ENCODE assay signal across 32 mouse cellular contexts in the genomic region with DNA sequence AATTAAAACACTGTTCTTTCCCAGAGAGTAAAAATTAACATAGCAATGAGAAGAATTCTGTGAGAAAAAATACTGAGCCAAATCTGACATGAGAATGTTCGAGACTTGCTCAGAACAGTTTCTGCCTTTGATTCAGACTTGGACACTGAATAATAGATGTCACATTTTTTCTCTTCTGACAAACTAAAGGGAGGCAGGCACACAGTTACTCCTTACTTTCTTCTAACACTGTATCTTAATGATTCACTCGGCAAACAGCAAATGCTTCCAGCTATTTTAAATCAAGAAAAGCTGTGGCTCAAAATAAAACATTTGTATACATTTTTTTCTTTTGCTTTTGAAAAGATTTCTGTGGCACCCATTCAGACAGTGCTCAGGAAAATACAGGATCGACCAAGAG. TPM values are rescaled to one million over a fixed set of nuclear protein-coding genes. Genes with fewer than 3 reads are reported as not detected.
DNase-seq lines count a peak whose midpoint lies in the region; ATAC-seq lines count a peak whose summit lies in the region.
"Had no signal": no experiment of that assay in that cellular context is flagged by ENCODE, and none has a peak within 500 bp of the region (broad histone marks: within the 10 kb centered on the region; RNA-seq: fewer than 3 reads in every experiment).

No protein-coding gene starts in this region.

- no peak overlapping the region for H3K27ac ChIP-seq in kidney, embryonic 14.5 days (ENCODE audit: low read depth, low read length)
- H3K27ac ChIP-seq: embryonic facial prominence, embryonic 12.5 days; embryonic facial prominence, embryonic 15.5 days; forebrain, embryonic 13.5 days; heart, adult 2 months; heart, embryonic 10.5 days; heart, embryonic 13.5 days; hindbrain, embryonic 12.5 days; hindbrain, embryonic 15.5 days had no signal

- 46% methylated on average over 3 of the region's 3 CpGs for WGBS in kidney, embryonic 14.5 days

- H3K9me3 ChIP-seq in kidney, embryonic 14.5 days (ENCODE audit: control insufficient read depth, low read length), result no peaks in the 10 kb centered on the region
- H3K9me3 ChIP-seq: embryonic facial prominence, embryonic 12.5 days; embryonic facial prominence, embryonic 15.5 days; forebrain, embryonic 13.5 days; G1E; heart, embryonic 10.5 days; heart, embryonic 13.5 days; hindbrain, embryonic 12.5 days; hindbrain, embryonic 15.5 days had no signal

- H3K9ac ChIP-seq in kidney, embryonic 14.5 days (ENCODE audit: low read depth, low read length), result no peak overlapping the region
- H3K9ac ChIP-seq: embryonic facial prominence, embryonic 12.5 days; embryonic facial prominence, embryonic 15.5 days; forebrain, embryonic 13.5 days; heart, embryonic 13.5 days; hindbrain, embryonic 12.5 days; hindbrain, embryonic 15.5 days had no signal

- ATAC-seq in frontal cortex, adult (ENCODE audit: low TSS enrichment), result peak; percentile 95
- no peak for ATAC-seq in kidney, embryonic 14.5 days (ENCODE audit: low FRiP score, low TSS enrichment)
- ATAC-seq: forebrain, embryonic 13.5 days; forebrain, embryonic 16.5 days had no signal

- no peak overlapping the region for H3K4me3 ChIP-seq in kidney, embryonic 14.5 days (ENCODE audit: low read length)
- H3K4me3 ChIP-seq: embryonic facial prominence, embryonic 12.5 days; embryonic facial prominence, embryonic 15.5 days; erythroblast, embryonic 14.5 days; forebrain, embryonic 13.5 days; heart, adult 2 months; heart, embryonic 10.5 days; heart, embryonic 13.5 days; hindbrain, embryonic 12.5 days; hindbrain, embryonic 15.5 days had no signal

- DNase-seq in frontal cortex, postnatal 10 days (ENCODE audit: low spot score in 2 of 2), result no peak
- peak; percentile 26 for DNase-seq in NIH3T3 (ENCODE audit: low read depth)
- peak; percentile 4 for DNase-seq in brain, embryonic 18.5 days (ENCODE audit: low read depth, low spot score)
- DNase-seq in left cerebral cortex, adult 18-20 months (ENCODE audit: low spot score in 2 of 2), result no peak
- DNase-seq: adrenal gland, adult 2 months; adrenal gland, postnatal 25 days; B cell, adult 2 months; cerebellum, adult 11 months; cerebellum, adult 2 months; cerebellum, adult 9-11 months; cerebellum, postnatal 25 days; gastrocnemius, postnatal 10 days; gastrocnemius, postnatal 36 days; heart, adult 2 months; kidney, adult 18-20 months had no signal

- no peak overlapping the region for H3K4me2 ChIP-seq in kidney, embryonic 14.5 days (replicated peaks; ENCODE audit: low read depth, low read length)
- H3K4me2 ChIP-seq: embryonic facial prominence, embryonic 12.5 days; embryonic facial prominence, embryonic 15.5 days; forebrain, embryonic 13.5 days; heart, embryonic 13.5 days; hindbrain, embryonic 12.5 days; hindbrain, embryonic 15.5 days had no signal

- H3K36me3 ChIP-seq in kidney, embryonic 14.5 days (ENCODE audit: control insufficient read depth, insufficient read depth, low read length), result no peaks in the 10 kb centered on the region
- H3K36me3 ChIP-seq: embryonic facial prominence, embryonic 12.5 days; embryonic facial prominence, embryonic 15.5 days; G1E; heart, embryonic 10.5 days; heart, embryonic 13.5 days; hindbrain, embryonic 12.5 days; hindbrain, embryonic 15.5 days had no signal

- no peaks in the 10 kb centered on the region for H3K27me3 ChIP-seq in kidney, embryonic 14.5 days (ENCODE audit: control insufficient read depth, insufficient read depth, low read length)
- H3K27me3 ChIP-seq: CH12.LX; embryonic facial prominence, embryonic 12.5 days; embryonic facial prominence, embryonic 15.5 days; forebrain, embryonic 13.5 days; heart, embryonic 13.5 days; hindbrain, embryonic 12.5 days; hindbrain, embryonic 15.5 days had no signal

- peaks cover 4% of the 10 kb centered on the region; the same call in 1 of the 2 replicates for H3K4me1 ChIP-seq in kidney, embryonic 14.5 days (ENCODE audit: control insufficient read depth, insufficient read depth, low read length)
- H3K4me1 ChIP-seq: embryonic facial prominence, embryonic 12.5 days; embryonic facial prominence, embryonic 15.5 days; heart, embryonic 10.5 days; heart, embryonic 13.5 days had no signal

RNA-seq across cellular contexts. Expression of gene Plch1, which starts 7.1 kb away (rescaled TPM):
- 1 to 10 TPM; 4.8 to 7.2 TPM for total RNA-seq in left cerebral cortex, adult 18-20 months (2021)
- 11.2 and 20.4 TPM in 2 replicates for polyA plus RNA-seq in kidney, embryonic 14.5 days (2014; fragmentation: Nextera tagmentation; extraction: Ambion mirVana)
- total RNA-seq: adrenal gland, adult 2 months; adrenal gland, postnatal 25 days; common myeloid progenitor, adult 5-6 weeks; gastrocnemius, adult 18-20 months; gastrocnemius, postnatal 36 days; granulocyte monocyte progenitor cell, adult 5-6 weeks; heart, postnatal 25 days had no signal
- polyA plus RNA-seq: adrenal gland, adult 2 months; erythroblast, embryonic 14.5 days; G1E had no signal

RNA-seq across cellular contexts. Expression of gene E130311K13Rik, which starts 37.1 kb away (rescaled TPM):
- 10 to 100 TPM; 10.3 to 11.7 TPM for total RNA-seq in left cerebral cortex, adult 18-20 months (2021)
- polyA plus RNA-seq in kidney, embryonic 14.5 days (2014; fragmentation: Nextera tagmentation; extraction: Ambion mirVana), result 5.1 and 5.7 TPM in 2 replicates
- polyA plus RNA-seq: erythroblast, embryonic 14.5 days had no signal

Comparison
In these comparisons a context has a peak if more than half of its experiments do, and no peak if none do; other contexts are left out.
1. DNase-seq: peak in NIH3T3 (single experiment) and brain, embryonic 18.5 days (single experiment); none in frontal cortex, postnatal 10 days (0 of 2) and left cerebral cortex, adult 18-20 months (0 of 2).